Mouse (Mus musculus): ENCODE measurements at regions not wholly inside any gene's neighbourhood (a gene's known extent, or its start where the extent isn't known, plus 50 kb on each side); places are given as distances from the start of the nearest gene placed in this dataset.

DNA sequence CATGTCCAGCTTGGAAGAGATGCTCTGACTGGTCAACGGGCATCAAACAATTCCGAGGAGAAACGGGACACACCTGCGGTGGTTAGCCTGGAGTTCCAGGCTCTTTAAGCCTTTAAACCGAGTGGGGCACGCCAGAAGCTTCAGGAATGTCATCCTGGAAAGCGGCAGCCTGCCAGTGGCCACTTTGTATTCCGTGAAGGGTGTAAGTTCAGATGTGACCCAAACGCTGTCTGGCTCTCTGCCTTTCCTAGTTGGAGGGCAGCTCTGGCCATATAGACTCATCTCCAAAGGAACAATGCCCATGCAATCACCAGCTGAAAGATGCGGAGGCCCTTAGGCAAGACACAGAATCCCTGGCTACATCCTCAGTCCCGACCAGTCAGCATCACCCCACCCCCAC is 597.8 kb upstream of the Gm10131 start:
- DNase-seq, result no peak

DNA sequence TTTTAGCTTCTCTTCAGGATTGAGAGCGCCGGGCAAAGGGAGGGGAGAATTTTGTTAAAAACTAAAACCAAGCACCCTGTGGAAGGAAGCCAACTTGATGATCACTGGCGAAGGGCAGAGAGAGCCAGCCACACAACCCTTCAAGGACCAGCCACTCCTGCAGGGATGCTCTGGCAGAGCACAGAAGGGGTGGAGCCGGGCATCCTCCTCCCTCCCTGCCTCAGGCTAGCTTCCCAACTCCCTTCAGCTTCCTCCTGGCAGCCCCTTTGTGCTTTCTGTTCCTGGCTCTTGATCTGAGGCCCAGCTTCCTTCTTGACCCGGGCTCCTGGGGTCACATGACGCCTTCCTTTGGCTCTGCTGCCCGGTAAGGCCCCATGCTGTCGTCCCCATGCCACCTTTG is 591.8 kb upstream of the Gm10131 start:
- DNase-seq, result peak in 1 of 2 experiments; percentile 5

DNA sequence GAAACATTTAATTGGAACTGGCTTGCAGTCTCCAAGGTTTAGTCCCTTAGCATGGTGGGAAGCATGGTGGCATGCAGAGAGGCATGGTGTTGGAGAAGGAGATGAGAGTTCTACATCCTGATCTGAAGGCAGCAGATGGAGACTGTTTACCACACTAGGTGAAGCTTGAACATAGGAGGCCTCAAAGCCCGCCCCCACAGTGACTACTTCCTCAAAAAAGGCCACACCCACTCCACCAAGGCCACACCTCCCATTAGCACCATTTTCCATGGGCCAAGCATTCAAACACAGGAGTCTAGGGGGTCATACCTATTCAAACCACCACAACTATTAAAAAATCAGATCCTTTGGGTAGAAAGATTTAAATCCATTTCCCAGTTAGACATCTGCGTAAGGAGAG is 591.3 kb upstream of the Gm10131 start:
- no peak for DNase-seq

DNA sequence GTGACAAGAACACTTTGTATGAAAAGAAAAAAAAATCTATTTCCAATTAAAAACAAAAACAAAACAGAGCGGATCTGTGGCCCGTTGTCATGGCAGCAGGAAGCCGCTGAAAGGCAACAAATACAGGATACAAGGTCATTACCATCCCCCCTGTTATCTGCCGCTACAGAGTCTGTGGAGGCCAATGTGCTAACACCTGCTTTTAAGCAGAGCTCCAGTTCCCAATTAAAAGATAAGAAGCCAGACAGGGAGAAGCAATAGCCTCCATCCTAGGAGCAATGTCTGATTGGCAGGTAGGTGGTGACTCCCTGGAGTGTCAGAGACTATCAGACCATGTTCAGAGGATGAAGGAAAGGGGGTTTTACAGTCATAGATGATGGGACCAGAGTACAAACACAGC is 587.5 kb upstream of the Gm10131 start:
- no peak for DNase-seq

DNA sequence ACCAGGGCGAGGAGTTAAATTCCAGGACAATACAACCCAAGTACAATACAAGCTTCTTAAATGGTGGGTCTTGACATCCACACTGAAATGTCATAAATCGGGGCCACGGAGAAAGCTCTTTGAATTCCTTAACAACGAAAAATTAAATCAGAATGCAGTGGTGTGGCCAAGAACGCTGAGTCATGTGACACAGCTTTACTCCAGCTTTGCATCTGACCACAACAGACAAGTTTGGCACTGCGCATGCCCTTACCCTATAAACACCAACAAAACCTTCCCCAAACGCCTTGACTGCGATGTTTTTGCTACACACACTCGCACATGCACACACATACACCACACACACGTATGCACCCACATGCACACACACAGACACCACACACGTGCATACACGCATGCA is 584.8 kb upstream of the Gm10131 start:
- no peak for DNase-seq

DNA sequence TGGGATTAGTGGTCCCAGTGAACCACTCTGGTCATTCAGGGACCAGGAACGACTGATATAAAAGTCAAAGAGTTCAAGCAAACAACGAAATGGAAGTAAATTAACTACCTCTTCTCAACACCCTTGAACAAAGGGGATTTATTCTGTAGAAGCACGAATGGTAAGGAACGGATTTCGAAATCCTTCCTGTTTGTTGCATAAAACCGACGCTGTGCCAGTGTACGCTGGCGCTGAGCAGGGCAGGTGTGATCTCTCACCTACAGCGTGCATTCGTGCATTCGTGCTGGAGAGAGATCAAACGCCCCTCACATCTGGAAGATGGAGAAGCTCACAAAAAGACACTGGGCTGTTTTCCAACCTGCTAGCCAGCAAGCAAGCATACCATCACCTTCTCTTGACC is 581.1 kb upstream of the Gm10131 start:
- DNase-seq, result peak in 1 of 2 experiments; percentile 20

DNA sequence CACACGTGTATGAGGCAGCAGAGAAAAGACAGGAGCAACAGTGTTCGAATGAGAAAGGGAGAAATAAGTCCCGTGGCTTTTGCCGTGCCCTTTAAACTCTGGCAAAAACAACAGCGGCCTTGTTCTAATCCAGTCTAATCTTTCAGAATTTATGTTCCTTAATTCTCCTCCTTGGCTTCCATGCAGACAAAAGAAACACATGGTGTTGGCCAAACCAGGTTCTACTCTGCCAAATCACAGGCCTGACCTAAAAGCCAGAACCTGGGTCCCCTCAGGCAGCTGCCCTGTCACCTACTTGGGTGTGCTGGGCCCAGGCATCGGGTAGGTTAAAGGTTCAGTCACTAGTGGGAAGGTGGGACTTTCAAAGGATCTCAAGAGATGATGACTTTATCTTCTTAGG is 580.2 kb upstream of the Gm10131 start:
- no peak for DNase-seq

DNA sequence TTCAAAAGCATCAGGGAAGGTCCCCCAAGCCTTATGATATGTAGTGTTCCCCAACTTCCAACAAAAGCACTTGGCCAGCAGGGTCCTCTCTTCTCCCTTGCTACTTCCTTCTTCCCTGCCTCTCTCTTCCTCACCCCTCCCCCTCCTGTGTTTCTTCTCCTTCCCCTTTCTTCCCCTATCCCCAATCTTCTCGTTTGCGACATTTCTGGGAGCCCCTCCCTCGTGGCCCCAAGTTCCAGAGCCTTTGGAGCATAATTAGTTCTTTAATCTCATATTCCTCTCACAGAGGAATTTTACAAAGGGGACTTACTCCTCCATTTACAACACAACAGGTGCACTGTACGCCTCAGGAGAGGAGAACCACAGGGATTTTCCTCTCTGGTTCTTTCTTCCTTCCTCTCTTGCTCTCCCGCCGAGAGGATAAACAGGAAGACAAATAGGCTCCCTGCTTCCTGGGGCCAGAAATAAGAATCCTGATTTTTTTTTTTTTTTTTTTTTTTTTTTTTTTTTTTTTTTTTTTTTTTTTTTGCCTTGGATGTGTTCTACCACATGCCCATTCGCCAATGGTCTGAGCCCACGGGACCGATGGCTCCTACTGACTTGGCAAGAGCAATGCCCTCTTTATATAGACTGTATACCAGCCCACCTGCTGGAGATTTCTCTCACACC is 578.4 kb upstream of the Gm10131 start:
- DNase-seq, result no peak

DNA sequence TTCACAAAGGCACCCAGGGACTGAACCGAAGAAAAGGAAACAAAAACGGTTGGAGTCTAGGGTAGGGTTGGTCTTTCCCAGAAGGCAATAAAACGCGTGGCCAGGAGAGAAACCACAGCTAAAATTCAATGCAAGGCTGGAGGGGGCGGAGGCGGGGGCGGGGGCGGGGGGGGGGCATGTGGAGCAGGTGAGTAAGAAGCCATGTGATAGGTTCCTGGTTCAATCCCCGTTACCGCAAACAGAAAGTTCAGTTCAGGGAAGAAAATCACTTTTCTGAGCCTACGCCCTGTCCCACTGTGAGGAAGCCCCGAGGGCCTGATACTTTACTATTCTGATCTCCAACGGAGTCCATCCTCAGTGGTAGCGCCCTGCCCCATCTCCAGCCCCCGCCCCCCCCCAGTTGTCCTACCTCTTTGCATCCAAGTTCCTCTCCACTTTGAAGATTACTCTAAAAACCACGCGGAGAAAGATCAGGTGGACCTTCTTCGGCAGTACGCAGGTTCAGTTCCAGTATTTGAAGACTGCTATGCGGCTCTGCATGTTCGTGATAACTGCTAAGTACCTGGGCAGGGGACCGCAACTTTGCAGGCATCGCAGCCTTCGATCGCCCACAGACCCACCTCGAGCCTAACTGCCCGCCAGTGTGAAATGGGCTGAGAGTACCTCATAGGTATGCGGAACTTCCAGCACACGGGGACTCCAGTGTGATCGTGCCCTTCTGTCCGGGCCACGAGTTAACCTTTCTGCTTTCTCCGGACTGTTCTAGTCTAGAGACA is 577.7 kb upstream of the Gm10131 start:
- DNase-seq, result no peak

DNA sequence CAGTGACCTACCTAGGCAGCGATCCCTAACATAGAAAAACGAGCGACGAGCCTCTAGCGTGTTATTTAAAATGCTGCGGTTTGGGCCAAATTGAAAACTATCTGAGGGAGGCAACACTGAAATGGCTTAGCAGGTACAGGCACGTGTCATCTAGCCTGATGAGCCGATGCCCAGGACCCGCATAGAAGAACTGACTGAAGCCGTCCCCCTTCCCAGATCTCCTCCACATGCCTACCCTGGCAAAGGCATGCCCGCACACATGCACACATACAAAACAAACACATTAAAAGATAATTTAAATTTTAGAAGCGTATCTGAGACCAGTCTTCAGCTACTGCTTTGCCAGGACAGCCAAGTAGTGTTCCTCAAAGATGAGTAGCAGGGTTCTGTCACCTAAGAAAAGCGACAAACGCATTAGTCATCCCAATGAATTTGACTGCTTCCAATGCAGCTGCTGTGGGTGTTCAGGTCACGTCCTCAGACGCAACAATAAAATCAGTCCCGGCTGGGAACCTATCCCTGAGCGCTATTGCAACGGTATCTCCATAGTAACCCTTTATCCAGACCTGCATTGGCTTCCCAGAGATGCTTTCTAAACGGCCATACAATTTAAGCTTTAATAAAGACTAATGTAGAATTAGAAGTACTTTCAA is 577.0 kb upstream of the Gm10131 start:
- DNase-seq, result no peak

DNA sequence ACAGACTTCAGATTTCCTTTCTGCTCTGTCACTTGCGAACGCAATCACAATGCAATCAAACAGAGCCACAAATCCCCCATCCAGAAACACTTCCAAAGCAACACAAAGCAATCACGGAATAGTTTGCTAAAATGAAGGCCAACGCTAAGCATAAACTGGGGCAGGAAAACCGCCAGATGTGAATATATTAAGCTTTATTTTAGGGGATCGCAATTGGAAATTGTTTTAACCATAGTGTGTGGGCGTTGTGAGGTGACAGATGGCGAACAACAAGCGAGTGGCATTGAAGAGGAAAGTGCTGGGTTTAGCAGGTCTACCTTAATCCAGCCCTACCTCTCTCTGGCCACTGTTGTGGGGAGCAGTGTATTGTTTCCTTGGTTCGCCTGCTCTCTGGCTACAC is 574.8 kb upstream of the Gm10131 start:
- DNase-seq, result no peak

DNA sequence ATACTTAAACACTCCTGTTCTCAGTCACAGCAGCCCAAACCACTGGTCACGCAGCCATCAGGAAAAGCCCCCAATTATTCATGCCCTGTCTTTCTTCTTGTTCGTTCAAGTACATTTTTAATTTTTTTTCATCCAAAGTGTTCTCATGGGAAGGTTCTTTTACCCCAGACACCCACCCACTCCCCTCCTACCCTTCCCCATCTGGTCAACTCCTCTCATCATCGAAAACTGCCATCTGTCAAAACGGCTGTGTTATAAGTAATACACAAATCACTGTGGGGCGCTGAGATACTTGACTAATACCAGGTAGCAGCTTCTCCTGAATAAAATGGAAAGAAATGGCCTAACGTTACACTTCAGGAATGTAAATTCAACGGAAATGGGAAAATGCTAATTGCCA is 573.1 kb upstream of the Gm10131 start:
- no peak for DNase-seq

DNA sequence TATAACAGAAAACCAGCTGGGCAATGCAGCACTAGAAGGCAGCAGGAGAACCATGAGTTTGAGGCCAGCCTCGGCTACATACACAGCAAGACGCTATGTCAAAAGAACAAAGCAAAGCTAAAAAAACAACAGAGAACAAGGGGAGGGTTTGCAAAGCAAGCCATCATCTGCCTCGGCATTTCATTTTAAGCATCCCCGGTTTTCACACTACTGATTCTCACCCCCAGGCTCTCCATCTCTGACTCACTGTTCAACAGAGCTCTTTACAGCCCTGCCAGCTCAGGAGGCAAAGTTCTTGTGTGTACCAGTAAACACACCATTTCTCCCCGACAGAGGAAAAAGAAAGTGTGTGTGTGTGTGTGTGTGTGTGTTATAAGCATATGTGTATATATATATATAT is 571.6 kb upstream of the Gm10131 start:
- no peak for DNase-seq

DNA sequence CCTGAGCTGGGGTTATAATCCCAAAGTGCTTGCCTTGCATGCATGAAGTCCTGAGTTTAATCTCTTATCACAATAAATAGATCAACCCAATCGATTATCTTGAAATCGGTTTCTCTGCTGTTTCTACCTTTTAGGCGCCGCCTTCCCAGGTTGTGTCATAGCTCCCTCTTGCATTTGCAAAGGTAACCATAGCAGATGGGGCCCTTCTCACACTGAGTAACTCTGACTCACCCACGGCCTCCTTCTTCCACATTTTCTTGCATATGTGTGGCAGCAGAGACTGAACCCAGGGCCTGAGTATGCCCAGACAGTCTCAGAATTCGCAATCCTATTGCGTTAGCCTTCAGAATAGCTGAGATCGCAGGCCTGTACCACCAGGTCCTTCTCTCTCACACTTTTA is 570.7 kb upstream of the Gm10131 start:
- no peak for DNase-seq

DNA sequence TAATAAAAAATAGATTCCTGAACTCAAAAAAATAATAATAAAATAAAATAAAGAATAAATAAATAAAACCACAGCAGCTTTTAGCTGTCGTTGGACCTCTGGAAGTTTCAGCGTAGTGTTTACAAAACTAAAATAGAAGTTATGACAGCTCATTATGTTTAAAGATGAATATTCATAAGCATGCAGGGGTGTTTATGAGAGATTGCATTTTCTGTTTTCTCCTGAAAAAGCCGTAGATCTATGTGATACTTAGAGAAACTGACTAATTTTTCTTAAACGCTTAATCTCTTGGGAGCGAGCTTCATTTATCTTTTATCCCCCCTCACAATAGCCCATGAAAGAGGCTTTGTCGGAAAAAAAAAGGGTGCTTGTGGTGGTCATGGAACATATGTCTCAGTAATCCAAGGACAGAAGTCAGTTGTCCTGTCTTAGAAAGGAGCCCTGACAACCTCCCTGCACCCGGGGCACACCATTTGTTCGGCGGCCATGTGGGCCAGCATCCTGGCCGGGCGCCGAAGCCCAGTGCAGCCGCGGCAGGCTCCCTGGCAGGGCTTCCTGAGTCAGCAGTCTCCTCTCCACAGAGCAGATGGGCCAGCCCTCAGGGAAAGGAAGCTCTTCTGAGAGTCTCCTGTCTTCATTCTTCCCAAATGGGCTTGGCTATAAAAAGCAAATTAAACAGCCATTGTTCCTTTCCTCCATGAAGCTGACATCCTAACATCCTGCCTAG is 568.2 kb upstream of the Gm10131 start:
- DNase-seq, result peak; percentile 54 to 69

DNA sequence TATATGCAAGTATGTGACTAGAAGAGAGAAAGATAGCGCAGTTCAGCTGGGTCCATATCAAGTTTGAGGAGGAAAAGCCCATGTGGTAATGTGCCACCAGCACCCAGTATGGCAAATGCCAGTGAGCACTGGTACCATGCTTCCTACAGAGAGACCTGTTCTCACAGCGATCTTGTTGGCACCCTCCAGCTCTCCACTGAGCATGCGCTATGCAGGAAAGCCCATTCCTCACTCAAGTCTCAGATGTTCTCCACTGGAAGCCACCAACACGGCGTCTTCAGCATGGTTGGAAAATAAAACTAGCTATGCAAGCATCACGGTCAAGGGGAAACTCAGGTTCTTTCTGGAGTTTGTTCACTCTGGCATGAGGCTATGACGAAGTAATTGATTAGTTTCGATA is 567.3 kb upstream of the Gm10131 start:
- DNase-seq, result no peak

DNA sequence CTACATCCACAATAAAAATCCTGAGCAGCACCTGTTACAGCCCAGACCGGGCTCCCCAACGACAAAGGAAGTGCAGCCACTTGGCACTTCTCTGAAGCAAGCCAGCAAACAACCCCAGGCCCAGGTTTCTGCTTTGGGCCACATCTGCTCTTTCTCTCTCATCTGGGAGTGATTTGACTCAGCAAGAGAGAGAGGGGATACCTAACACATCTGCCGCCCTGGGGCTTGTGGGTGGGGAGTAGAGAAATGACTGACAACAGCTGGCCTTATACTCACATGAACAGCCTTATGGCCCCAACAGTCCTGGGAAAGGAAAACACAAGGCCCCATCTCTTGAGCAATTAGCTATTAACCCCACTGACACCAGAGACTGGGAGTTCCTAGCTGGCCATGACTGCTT is 560.2 kb upstream of the Gm10131 start:
- no peak for DNase-seq

DNA sequence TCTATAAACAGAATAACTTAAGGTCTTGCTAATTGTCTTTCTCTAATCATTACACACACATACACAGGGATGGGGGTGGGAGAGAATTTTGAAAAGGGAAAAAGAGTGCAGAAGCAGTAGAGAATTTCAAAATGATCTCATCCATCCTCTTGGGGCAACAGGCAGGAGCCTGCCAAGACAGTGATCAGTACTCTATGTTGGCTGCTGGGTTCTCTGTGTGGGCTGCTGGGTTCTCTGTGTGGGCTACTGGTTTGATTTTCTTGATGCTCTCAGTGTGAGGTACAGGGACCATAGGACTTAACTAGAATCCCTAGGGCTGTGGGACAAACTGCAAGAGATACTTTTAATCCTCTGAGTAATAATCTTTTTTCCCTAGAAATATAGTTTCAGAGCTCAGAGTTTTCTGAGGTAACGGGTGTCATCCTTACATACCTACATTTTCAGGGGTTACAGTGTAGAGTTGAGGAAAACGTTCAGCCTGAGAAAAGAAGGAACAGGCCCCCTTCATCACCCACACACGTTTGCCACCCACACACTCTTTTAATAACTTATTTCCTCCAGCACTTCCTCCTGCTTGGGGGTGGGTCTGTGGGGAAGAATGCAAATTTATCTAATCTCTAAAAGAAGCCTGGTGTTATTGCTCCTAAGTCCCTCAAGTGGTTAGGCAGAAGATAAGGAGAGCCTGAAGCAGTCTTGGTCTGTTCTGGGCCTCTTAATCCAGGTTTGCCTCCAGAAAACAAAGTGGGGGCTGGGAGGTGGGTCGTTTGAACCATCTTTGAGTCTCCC is 559.6 kb upstream of the Gm10131 start:
- no peak for DNase-seq

DNA sequence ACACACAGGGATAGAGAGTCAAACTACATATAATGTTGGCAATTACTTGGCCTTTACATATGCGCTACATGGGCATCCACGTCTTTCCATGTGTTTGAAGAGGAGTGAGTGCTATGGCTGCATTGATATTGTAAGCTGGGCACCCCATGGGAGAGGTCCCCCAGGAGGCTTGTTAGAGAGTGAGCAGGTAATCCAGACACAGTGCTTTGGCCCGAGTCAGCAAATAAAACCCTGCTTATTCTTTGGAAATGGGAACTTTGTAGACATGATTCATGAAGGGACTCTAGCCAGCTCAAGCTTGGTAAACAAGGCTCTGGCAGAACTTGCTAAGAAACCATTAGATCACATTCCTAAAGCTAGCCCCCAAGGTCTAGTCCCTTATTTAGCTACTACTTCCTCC is 557.6 kb upstream of the Gm10131 start:
- DNase-seq, result no peak

DNA sequence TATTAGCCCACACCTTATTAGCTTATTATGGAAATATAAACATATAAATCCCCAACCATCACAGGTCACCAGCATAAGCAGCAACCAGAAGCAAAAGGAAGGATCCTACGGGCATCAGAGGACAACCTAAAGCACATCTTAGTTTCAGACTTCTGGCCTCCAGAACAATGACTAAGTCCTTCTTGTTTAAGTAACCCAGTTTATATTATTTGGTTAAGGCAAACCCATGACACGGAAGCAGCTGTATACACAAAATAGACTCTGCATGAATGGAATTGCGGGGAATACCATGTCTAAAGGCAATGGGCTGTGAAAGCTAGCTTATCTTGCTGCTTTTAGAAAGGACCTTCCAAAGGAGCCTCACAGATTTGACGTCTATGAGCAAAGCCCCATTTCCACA is 552.9 kb upstream of the Gm10131 start:
- no peak for DNase-seq

DNA sequence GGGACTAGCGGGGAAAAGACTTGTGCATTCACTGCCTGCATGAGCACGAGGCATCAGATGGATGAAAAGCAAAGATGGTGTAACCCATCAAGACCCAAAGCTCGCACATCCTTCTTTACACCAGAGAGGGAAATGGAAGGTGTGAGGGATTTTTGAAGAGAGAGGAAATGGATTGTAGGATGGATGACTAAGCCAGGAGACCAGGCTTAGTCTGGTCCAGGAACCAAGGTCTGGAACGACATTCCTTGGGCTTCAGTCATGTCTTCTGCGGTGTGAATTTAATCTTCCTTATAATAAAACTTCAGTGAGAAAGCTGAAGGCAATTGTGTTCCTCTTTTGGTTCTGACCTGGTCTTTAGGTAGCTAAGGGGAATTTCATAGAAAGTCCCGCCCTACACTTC is 551.0 kb upstream of the Gm10131 start:
- DNase-seq, result no peak

DNA sequence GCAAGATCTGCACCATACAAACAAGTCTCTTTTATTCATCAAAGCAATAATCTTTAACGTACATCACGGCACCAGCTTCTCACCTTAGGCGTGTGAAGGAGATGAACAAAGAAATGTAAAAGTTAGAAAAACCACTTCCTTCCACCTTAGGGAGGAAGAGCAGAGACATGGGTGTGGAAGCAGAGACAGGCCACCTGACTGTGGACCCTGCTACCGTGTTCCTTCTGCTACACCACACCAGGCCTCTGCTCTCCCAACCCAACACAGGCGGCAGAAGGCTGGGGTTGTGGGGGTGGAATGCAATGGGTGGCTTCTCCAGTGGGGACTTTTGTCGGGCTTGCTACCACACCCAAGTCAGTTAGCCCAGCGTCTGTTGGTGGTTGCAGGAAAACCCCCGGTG is 540.2 kb upstream of the Gm10131 start:
- no peak for DNase-seq
